8 mouse cellular contexts compared by ENCODE assay signal in the genomic region with DNA sequence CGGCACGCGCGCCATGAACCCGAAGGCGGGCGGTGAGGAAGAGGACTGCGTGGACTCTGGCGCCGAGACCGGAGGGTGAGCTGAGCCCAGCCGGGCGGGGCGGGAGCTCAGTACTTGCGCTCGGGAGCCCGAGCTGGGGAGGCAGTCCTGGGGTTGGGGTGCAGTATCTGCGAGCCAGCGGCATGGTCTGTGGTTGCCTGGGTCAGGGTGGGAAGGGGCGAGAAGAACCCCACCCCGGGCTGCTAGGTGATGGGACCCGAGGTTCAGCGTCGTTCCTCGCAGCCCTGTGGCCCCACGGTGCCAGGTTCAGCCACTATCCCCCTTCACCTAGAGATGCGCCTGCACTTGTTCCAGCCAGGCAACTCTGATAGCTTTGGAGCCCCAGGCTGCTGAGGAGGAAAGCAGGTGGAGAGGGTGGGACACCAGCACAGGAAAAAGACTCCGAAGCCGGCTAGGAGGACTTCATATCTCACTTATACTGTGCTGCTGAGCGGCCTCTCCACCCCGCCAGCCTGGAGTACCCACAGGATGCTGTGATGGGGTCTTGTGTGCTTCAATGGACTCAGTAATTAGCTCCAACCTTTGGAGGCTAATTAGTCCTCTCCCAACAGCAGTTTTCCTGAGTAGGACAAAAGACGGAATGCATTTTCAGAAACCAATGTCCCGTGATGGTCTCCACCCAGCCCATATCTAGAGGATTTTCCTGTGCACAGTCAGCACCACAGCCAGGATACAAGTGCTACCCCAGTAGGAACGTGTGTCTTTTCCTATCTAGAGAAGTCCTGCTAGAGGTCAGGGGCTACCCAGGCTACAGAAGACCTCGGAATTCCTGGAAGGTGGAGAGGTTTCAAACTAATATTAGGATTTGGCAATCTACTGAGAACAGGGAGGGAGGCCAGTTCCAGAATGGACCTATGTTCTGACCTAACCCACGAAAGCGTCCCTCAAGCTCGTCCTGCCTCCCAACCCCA. TPM values are rescaled to one million over a fixed set of nuclear protein-coding genes. Genes with fewer than 3 reads are reported as not detected.
DNase-seq lines count a peak whose midpoint lies in the region; ATAC-seq lines count a peak whose summit lies in the region.

No protein-coding gene starts in this region.

- ATAC-seq in liver, embryonic 15.5 days (ENCODE audit: insufficient read depth), result no peak; the same call in 1 of the 2 replicates

- DNase-seq in cerebellum, adult 9-11 months, result peak; percentile 6
- DNase-seq in cerebellum, postnatal 10 days, result no peak
- DNase-seq in right cerebral cortex, postnatal 10 days (ENCODE audit: low spot score in 2 of 2), result peak; percentile 47 to 50
- DNase-seq in right cerebral cortex, postnatal 36 days (ENCODE audit: low spot score in 2 of 2), result no peak
- peak; percentile 13 to 21 for DNase-seq in heart, postnatal 10 days
- DNase-seq in yolk sac, embryonic 10.5 days (ENCODE audit: low spot score), result no peak
- no peak for DNase-seq in testis, postnatal 14 days (ENCODE audit: low spot score)

- peaks cover 50% of the 10 kb centered on the region for H3K27me3 ChIP-seq in liver, embryonic 15.5 days

- no peaks in the 10 kb centered on the region for H3K36me3 ChIP-seq in liver, embryonic 15.5 days (replicated peaks)

- WGBS in liver, embryonic 15.5 days (ENCODE audit: insufficient replicate concordance), result 8% methylated on average over 38 of the region's 38 CpGs

- H3K27ac ChIP-seq in liver, embryonic 15.5 days (replicated peaks), result peak overlapping the region; percentile 19; the same call in 1 of the 2 replicates

- no peaks in the 10 kb centered on the region for H3K9me3 ChIP-seq in liver, embryonic 15.5 days (replicated peaks)

- H3K4me1 ChIP-seq in liver, embryonic 15.5 days (replicated peaks), result peaks cover 22% of the 10 kb centered on the region

- H3K4me3 ChIP-seq in liver, embryonic 15.5 days (replicated peaks), result peak overlapping the region; percentile 58

- intact Hi-C loops in heart, postnatal 10 days (cut with DNase I), result loop anchor here (5.0 kb wide), 1 partner anchor 281 kb away; a partner anchor contains a TSS

- H3K9ac ChIP-seq in liver, embryonic 15.5 days, result peak overlapping the region; percentile 47; the same call in 1 of the 2 replicates

- peak overlapping the region; percentile 82 for H3K4me2 ChIP-seq in liver, embryonic 15.5 days

RNA-seq across cellular contexts. Expression of a gene that starts 0.6 kb away (rescaled TPM):
- total RNA-seq in heart, postnatal 10 days (2021), result 1 to 10 TPM; 4.5 to 4.6 TPM
- polyA plus RNA-seq in liver, embryonic 15.5 days (2015; fragmentation: Nextera tagmentation; extraction: Ambion mirVana), result 1.8 and 2.2 TPM in 2 replicates

RNA-seq across cellular contexts. Expression of a gene that starts 10.6 kb away (rescaled TPM):
- not detected for total RNA-seq in heart, postnatal 10 days (2021)
- not detected in 2 replicates for polyA plus RNA-seq in liver, embryonic 15.5 days (2015; fragmentation: Nextera tagmentation; extraction: Ambion mirVana)

Comparison
In these comparisons a context has a peak if more than half of its experiments do, and no peak if none do; other contexts are left out.
1. DNase-seq: peak in cerebellum, adult 9-11 months (single experiment), right cerebral cortex, postnatal 10 days (2 of 2) and heart, postnatal 10 days (2 of 2); none in cerebellum, postnatal 10 days (0 of 2), right cerebral cortex, postnatal 36 days (0 of 2), yolk sac, embryonic 10.5 days (single experiment) and testis, postnatal 14 days (single experiment).